Mouse (Mus musculus) limb, embryonic 11.5 days (tissue): ENCODE measurements around the gene Mapk8. TPM values are rescaled to one million over a fixed set of nuclear protein-coding genes. Genes with fewer than 3 reads are reported as not detected.

ENCODE experiments used
- ATAC-seq: fragments of 200-750 bp; cut with Nextera tagmentation; 2 replicates; pipeline ENCODE4 v1.8.0; 2017; ENCODE audit warnings: low read depth; ENCODE audit not compliant: insufficient number of reproducible peaks, low FRiP score, low TSS enrichment
- DNase-seq: peaks from one replicate; pipeline ENCODE4 v3.0.0-alpha.2; 2015; ENCODE audit warnings: low spot score
- H3K27ac ChIP-seq: fragments of 300-500 bp; sonication (generic); replicated peaks from 2 replicates; pipeline ENCODE4 v1.5.1; 2014; ENCODE audit warnings: low read depth, mild to moderate bottlenecking, low read length
- H3K27me3 ChIP-seq: fragments of 300-500 bp; sonication (generic); 2 replicates; pipeline ENCODE4 v1.6.1; 2014; ENCODE audit warnings: mild to moderate bottlenecking, low read length, mixed read lengths; ENCODE audit not compliant: control insufficient read depth, insufficient read depth
- H3K36me3 ChIP-seq: fragments of 300-500 bp; sonication (generic); 2 replicates; pipeline ENCODE4 v1.6.1; 2014; ENCODE audit warnings: mild to moderate bottlenecking, low read length, moderate library complexity, mixed read lengths; ENCODE audit not compliant: control insufficient read depth, insufficient read depth
- H3K4me1 ChIP-seq: fragments of 300-500 bp; sonication (generic); 2 replicates; pipeline ENCODE4 v1.6.1; 2014; ENCODE audit warnings: low read length, mixed read lengths; ENCODE audit not compliant: control insufficient read depth, insufficient read depth
- H3K4me2 ChIP-seq: fragments of 300-500 bp; sonication (generic); 2 replicates; pipeline ENCODE4 v1.6.1; 2014; ENCODE audit warnings: low read depth, mild to moderate bottlenecking, moderate library complexity; ENCODE audit not compliant: severe bottlenecking
- H3K4me3 ChIP-seq: fragments of 300-500 bp; sonication (generic); 2 replicates; pipeline ENCODE4 v1.5.1; 2014; ENCODE audit warnings: low read depth, low read length
- H3K9ac ChIP-seq: fragments of 300-500 bp; sonication (generic); 2 replicates; pipeline ENCODE4 v1.6.1; 2014; ENCODE audit warnings: mild to moderate bottlenecking, low read length
- H3K9me3 ChIP-seq: fragments of 300-500 bp; sonication (generic); 2 replicates; pipeline ENCODE4 v1.6.1; 2016; ENCODE audit warnings: low read length; ENCODE audit not compliant: control insufficient read depth
- WGBS: fragments of 180-500 bp; shearing (Covaris S2); extraction: QIAGEN DNeasy Blood & Tissue Kit; methylation state at CpG from one replicate; pipeline ENCODE4 v1.1.7; 2014; 5-methylcytosine and 5-hydroxymethylcytosine counted together
- polyA plus RNA-seq: library from polyadenylated mRNA; unstranded; fragments of >200 nt; fragmentation: Nextera tagmentation; extraction: Ambion mirVana; gene quantifications from 2 replicates; pipeline ENCODE4 v1.2.1, GENCODE M21; 2014

Gene Mapk8
- polyA plus RNA-seq, 1 experiment from 2014 or later: 21.2 TPM

DNA sequence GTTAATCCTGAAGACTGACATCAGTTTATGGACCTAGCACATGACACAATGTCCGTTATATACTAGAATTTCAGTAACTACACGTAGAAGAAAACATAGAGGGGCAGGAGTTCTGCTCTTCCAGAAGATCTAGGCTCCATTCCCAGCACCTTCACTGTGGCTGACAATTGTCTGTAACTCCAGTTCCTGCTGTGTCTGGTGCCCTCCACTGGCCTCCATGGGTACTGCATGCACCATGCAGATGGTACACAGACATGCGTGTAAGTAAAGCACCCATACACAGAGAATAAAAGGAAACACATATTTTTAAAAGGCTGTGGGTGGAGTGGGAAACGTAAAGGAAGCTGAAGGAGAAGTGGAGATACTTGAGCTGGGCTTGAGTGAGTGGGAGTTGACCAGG, 113.1 kb downstream of the Mapk8 start:
- H3K9me3 ChIP-seq: no peaks in the 10 kb centered on the region
- 87% methylated on average over 4 of the region's 4 CpGs for WGBS
- ATAC-seq (no peak), DNase-seq (peak; percentile 51)
- H3K4me3 ChIP-seq: no peak overlapping the region
- no peaks in the 10 kb centered on the region for H3K4me1 ChIP-seq
- H3K4me2 ChIP-seq: no peak overlapping the region
- H3K27ac ChIP-seq: no peak overlapping the region
- H3K36me3 ChIP-seq: no peaks in the 10 kb centered on the region
- no peaks in the 10 kb centered on the region for H3K27me3 ChIP-seq
- no peak overlapping the region for H3K9ac ChIP-seq

GRCm38 (mm10) chr14:33331627-33332026, 115.3 kb downstream of the Mapk8 start:
- Histone ChIP-seq H3K27ac (no peak overlapping the region), H3K4me3 (no peak overlapping the region), H3K4me2 (no peak overlapping the region), H3K27me3 (no peaks in the 10 kb centered on the region), H3K4me1 (peaks cover 11% of the 10 kb centered on the region), H3K36me3 (no peaks in the 10 kb centered on the region), H3K9me3 (no peaks in the 10 kb centered on the region), H3K9ac (no peak overlapping the region)
- DNase-seq (no peak), ATAC-seq (no peak)
- 53% methylated on average over 4 of the region's 4 CpGs for WGBS

DNA sequence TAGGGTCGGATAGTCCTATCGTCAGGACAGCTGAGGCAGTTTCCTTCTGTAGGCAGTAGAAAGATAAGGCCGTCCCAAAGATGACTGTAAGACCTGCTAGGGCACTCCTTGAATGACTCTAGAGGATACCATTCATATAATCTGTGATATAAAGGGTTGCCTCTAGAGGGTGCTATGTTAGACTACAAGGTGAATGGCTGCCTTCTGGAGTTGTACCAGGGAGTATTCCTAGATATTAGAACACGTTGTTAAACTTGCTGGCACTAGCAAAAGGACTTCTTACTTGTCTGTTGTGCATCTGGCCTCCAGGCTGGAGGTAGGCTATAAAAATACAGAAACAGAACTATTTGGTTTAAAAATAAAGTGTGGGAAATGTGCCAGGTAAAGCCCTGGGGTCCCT, 116.0 kb downstream of the Mapk8 start:
- no peak overlapping the region for H3K9ac ChIP-seq
- DNase-seq (no peak), ATAC-seq (no peak)
- H3K4me1 ChIP-seq: peaks cover 11% of the 10 kb centered on the region
- no peaks in the 10 kb centered on the region for H3K27me3 ChIP-seq
- H3K4me2 ChIP-seq: no peak overlapping the region
- H3K9me3 ChIP-seq: no peaks in the 10 kb centered on the region
- no peaks in the 10 kb centered on the region for H3K36me3 ChIP-seq
- WGBS: 71% methylated on average over 4 of the region's 4 CpGs
- H3K27ac ChIP-seq: no peak overlapping the region
- H3K4me3 ChIP-seq: no peak overlapping the region

GRCm38 (mm10) chr14:33329297-33329805, 117.6 kb downstream of the Mapk8 start:
- Histone ChIP-seq H3K9ac (no peak overlapping the region), H3K4me2 (no peak overlapping the region), H3K9me3 (no peaks in the 10 kb centered on the region), H3K27ac (no peak overlapping the region), H3K4me3 (no peak overlapping the region), H3K27me3 (no peaks in the 10 kb centered on the region), H3K36me3 (no peaks in the 10 kb centered on the region), H3K4me1 (peaks cover 11% of the 10 kb centered on the region)
- ATAC-seq (no peak), DNase-seq (no peak)
- 88% methylated on average over 5 of the region's 5 CpGs for WGBS

GRCm38 (mm10) chr14:33328369-33328768, 118.6 kb downstream of the Mapk8 start:
- 47% methylated on average over 5 of the region's 5 CpGs for WGBS
- H3K4me3 ChIP-seq: no peak overlapping the region
- H3K4me1 ChIP-seq: peaks cover 11% of the 10 kb centered on the region
- ATAC-seq (0 out of 2 replicates have a peak, but pooled peaks have one; percentile 23), DNase-seq (no peak)
- no peaks in the 10 kb centered on the region for H3K36me3 ChIP-seq
- H3K4me2 ChIP-seq: no peak overlapping the region
- H3K27ac ChIP-seq: peak overlapping the region; percentile 57; the same call in 1 of the 2 replicates
- H3K9me3 ChIP-seq: no peaks in the 10 kb centered on the region
- H3K9ac ChIP-seq: no peak overlapping the region
- H3K27me3 ChIP-seq: no peaks in the 10 kb centered on the region

Other genes with a start within 250 kb of the Mapk8 start
- gene Arhgap22, start 233.1 kb downstream of the Mapk8 start, polyA plus RNA-seq: 2.3 and 2.7 TPM in 2 replicates
- gene Frmpd2, start 24.5 kb upstream of the Mapk8 start, polyA plus RNA-seq: 0.04 and 0.10 TPM in 2 replicates
- 0.08 and 0.16 TPM in 2 replicates for gene Ptpn20, start 142.0 kb upstream of the Mapk8 start, polyA plus RNA-seq